Mouse (Mus musculus): ENCODE measurements around the gene Mmp11.

GRCm38 (mm10) chr10:75979432-75979831, 43.1 kb upstream of the Mmp11 start:
- TF ChIP-seq CTCF (IDR thresholded peaks at IDR 0.05; ENCODE audit: control insufficient read depth, insufficient read depth, insufficient replicate concordance, low read depth, low read length), result no peak
- no peak for TF ChIP-seq POLR2A (IDR thresholded peaks at IDR 0.05; ENCODE audit: control insufficient read depth, low read depth, low read length)
